Mouse (Mus musculus) kidney, adult 11 months (tissue): Measurements from ENCODE around the gene Epn2.

ENCODE experiments used
- DNase-seq: peaks from one replicate; pipeline ENCODE4 v3.0.0; 2022

Epn2 gene

DNA sequence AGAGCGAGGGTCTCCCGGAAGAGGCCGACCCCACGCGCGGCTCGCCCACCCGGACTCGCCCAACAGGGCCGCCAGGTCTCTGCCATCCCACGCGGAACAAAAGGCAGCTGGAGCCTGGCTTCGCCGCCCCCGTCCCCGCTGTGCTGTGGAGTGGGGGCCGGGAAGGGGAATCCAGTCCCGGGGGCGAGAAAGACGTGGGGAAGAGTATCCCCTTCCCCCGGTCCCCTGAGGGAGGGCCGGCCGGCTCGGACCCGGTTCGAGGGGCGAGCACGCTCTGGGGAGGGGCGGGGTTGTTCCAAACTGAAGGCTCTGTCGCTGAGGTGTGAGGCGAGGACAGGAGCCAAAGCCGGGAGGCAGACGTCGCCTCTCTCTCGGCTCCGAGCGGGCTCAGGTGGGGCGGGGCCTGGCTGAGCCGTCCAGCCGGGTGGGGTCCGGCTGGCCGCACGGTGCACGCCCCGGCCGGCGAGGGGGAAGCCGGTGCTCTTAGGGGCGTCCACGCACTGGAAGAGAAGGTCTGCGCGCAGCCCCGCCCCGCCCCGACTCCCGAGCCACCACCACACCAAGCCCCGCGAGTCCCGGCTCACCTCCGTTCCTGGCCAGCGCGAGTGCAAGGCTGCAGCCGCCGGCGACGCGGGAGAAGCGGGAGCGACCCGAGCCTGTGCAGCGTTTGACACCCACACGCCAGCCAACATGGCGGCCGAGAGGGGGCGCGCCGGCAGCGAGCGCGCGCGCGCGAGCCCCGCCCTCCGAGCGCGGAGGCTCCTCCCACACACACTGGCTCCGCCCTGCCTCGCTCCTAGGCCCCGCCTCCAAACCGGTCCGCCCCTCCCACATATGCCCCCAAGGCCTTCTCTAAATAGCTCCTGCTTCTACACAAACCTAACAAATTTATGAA lies at the start of gene Epn2:
Gene Epn2 (minus strand): TSS at position 705 of the 895 bp plus-strand sequence.
- DNase-seq: peak; percentile 64

DNA sequence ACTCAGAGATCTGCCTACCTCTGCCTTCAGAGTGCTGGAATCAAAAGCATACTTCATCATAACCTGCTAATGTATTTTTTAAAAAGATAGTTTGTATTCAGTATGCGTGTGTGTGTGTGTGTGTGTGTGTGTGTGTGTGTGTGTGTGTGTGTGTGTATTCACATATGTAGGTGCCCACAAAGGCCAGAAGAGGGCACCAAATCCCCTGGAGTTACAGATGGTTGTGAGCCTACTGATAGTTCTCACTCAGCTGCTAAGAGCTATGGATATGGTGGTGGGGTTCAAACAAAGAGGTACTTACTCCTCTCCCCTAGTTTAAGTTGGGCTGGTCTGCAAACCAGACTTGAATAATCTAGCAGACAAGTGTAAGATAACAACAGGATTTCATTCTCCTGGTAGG lies 47.0 kb upstream of the Epn2 start:
- no peak for DNase-seq

DNA sequence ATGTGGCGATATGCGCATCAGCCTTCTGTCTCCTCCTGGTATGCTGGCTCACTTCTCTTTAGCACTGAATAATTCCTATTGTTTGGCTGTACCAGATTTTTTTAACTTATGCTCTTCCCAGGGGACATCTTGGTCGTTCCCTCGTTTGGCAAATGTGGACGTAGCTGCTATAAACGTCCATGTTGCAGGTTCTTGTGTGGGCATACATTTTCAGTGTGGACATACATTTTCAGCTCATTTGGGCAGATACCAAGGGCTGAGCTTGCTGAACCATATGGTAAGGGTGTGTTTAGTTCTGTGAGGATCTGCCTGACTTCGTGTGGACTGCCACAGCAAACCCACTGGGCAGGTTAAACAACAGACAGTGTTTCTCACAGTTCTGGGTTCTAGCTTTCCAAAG lies 45.6 kb upstream of the Epn2 start:
- DNase-seq: no peak

DNA sequence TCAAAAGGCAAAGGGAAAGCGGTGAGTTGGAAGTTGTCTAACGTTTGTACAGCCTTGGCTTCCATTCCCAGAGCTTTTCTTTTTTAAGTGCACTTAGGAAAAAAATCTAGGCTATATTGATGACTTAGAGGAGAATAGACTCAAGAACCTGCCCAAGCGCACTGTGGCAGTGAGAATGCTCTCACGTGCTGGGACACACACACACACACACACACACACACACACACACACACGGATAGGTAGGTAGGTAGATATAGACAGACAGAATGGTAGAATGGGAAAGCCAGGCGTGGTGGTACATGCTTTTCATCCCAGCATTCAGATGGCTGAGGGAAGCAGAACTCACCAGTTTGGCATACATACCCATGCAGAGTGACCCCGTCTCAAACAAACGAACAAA lies 41.3 kb upstream of the Epn2 start:
- no peak for DNase-seq

DNA sequence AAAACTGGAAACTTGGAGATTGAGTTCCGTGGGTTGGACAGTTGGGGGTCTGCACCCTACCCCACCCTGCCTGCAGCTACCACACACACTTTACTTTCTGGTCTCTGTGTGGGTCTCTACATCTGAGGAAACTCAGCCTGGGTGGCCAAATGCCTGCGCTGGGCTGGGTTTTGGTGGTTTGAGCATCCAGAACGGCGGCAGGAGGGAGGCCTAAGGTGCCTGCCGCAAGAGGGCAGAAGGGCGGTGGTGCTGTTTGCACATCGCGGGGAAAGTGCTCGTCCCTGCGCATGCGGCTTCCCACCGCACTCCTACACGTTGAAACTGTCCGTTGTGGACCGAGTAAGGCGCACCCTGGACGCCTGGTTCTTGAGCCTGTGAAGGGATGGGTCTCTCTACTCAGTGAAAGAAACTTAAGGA lies 40.8 kb upstream of the Epn2 start:
- DNase-seq: peak; percentile 75

DNA sequence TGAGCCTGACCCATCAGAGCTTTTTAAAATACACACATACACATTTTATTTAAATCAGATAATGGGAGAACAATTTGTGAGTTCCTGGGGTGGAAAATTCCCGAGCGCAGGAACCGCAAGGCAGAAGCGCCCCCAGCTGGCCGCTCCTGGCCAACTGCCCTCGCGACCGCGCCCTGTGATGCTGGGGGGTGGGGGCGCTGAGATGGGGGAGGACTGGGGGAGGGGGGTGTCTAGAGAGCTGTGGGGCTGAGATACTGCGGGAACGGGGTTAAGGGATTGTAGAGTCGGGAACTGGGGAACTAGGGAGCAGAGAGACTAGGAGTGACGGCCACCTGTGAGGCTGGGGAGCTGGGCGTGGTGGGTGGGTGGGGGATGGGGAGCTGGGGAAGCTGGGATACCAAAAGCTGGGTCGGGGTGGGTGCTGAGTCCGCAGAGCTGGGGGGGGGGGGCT lies 40.3 kb upstream of the Epn2 start:
- peak; percentile 34 for DNase-seq

DNA sequence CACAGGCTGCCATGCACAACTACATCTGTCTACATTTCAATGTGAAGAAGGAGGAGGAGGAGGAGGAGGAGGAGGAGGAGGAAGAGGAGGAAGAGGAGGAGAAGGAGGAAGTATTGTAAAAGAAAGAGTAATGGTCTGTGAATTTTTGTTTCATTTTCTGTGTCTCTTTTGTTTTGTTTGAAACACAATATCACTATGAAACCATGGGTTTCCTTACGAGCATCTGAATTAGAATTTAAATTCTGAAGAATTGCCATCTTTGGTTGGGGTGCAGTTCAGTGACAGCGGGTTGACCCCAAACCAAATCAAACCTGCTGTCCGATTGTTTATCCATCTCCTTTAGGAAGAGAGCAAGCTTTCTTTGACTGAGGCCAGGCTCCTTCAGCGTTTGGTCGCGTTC lies 39.9 kb upstream of the Epn2 start:
- no peak for DNase-seq

DNA sequence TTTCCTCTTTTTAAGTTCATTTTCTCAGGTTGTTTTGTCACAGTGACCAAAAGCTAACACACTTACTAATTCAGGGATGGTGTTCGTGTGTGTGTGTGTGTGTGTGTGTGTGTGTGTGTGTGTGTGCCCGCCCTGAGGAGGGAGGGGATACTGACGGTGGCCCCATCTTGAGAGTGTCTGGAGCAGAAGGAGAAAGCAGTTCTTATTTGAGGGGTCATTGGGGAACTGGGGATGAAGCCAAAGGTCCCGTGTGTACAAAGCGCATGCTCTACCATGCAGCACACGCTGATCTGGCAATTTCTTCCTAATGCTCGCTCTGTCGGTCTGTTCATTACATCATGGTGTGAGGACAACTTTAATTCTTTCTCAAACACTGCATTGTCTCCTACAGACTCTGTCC lies 39.1 kb upstream of the Epn2 start:
- no peak for DNase-seq

DNA sequence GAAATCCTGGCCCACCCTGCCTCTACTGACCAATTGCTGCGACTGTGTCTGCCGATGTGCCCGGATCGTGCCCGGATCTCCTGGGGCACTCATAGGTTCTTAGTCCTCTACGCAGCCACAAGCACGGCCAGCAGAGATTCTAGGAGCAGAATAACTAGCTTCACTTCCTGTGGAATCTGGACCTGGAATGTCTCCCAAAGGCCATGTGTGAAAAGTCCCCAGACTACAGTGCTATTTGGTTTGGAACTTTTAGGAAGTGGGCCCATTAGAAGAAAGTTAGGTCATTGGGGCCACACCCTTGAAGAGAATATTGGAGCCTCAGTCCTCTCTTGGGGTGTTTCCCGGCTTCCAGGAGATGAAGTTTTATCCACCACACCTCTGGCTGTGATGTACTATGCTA lies 38.6 kb upstream of the Epn2 start:
- no peak for DNase-seq

DNA sequence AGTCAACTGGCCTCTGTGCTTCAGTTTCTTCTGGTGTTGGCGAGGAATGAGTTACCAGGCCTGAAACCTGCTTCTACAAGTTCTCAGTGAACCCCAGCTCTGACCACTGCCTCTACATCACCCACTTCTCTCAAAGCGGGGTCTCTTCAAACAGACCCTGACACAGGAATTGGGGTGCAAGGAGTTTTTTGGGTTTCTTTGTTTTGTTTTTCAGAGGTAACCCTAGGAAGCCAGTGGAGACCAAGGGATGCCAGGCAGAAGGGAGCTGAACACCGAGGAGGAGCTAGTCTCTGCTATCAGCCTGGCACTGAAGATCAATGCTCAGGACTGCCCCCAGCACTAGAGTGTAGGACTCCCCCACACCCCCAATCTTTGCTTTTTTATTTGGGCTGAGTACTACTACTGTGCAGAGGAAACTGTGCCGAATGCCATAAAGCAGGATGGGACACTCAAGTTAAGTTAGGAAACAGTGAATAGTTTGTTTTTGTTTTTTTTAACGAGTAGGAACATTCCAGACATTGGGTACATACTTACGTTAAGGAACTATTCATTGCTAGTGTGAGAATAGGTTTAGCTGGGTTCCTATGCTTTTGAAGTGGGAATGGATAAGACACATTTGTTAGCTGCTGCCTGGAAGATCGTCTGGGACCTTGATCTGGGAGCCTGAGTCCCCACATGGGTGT lies 37.9 kb upstream of the Epn2 start:
- DNase-seq: no peak

DNA sequence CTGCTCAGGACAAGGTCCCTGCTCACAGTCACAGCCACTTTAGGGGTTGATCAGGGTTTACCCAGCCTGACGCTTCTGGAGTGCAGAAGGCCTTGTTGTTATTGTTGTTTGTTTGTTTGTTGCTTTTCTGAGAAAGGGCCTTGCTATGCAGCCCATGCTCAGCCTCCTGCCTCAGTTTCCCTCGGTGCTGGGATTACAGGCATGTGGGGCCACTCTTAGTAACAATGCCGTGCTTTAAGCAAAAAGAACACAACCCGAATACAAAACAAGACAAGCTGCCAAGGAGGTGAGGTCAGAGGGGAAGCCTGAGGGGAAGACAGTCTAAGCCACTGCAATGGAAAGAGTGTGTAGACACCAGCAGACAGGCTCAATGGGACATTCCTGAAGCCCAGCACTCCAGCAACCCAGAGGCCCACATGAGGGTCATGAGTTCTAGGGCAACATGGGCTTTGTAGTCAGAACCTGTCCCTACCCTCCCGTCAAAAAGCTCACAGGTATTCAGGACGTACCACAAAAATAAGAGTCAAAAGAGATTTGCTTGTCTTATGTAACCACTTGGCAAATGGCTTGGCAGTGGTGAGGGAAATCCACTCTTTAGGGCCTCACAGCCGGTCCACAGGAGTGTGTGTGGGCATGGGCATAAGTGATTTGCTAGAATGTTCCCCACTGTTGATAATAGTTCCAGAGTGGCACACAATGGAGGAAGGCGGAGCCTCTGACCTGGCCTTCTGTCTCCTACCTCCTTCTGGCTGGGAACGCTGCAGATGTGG lies 37.2 kb upstream of the Epn2 start:
- no peak for DNase-seq

DNA sequence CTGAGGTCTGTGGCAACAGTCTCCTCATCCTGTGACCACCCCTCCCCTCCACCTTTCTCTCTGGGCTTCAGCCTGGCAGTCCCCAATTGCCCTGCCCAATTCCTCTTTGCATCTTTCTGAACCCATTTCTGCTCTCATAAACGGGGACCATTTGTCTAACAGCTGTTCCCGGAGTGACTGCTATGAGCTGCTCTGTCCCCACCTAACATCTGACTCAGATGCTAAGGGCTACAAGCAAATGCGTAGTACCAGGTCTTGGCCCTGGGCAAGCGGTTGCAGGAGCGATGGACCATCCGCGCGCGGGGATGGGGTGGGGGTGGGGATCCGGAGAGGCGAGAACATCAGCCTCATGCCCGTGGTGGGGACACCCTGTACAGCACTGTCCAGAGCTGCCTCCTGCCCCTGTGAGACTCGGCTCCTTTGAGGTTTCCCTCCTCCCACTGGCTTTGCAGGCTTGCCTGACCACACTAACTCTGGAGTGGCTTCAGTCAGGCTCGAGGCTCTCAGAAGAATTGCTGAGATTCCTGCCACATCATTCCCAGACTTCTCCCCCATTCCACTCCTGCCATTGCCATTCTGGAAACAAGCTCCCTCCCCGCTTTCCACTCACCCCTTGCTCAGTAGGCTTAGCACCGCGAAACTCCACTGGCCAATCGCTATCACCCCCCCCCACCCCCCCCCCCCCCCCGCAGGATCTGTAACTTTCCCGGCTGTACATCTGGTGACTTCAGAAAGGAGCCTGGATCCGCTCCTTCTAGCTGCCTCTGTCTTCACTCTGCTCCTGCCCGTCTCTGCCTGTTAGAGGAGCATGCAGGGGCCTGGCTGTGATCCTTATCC lies 36.4 kb upstream of the Epn2 start:
- DNase-seq: no peak

DNA sequence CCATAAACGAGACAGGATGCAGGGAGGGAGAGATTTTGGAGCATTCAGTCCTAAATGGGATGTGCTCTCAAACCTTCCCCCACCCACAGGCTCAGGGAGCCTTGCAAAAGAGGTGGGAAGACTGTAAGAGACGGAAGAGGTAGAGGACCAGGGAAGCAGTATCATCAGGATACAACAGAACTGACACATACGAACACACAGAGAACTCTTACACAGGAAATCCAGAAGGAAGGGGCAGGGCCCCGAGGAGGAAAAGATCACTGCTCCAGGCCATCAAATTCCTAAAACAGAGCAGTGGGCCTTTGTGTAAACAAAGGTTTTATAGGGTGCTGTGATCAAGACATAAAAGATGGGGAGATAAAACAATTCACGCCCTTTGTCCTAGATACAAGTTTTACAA lies 34.9 kb upstream of the Epn2 start:
- DNase-seq: no peak

DNA sequence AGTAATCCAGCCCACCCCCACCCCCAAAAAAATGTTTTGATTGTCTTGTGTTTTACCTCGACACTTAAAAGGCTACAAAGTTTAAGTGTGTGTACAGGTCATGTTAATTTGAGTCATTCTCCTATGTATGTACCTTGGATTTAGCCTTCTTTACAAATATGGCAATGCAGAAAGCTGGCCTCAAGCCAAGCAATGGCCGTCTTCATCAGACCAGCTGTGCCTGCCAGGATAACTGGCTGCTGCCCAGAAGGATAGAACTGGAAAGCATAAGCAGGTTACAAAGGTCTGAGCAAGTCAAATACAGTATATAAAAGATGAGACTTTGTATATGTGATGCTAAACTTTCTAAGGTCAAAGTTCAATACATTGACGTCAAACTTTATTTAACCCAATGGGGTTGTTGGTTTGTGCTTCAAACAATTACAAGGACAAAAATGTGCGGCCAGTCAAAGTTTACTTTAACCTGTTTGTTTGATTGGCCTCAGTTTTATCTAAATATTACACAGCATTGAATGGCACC lies 32.7 kb upstream of the Epn2 start:
- DNase-seq: no peak

DNA sequence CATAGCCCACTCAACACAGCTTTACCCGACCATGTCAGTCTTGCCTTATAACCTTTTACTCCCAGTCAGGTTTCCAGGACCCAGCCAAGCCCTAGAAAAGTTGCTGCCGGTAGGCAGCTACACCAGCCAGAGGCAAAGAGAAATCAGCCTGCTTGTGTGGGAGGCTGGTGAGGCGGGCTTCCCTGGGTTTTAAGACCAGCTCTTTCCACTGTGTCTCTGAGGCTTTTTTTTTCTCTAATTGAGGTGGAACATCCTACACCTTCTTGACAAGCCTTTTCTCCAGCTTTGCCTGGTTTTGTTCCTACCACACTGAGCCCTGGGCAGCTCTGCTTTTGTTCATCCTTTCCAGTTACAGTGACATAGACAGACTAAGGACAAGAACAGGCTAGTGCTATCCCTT lies 31.7 kb upstream of the Epn2 start:
- DNase-seq: no peak

DNA sequence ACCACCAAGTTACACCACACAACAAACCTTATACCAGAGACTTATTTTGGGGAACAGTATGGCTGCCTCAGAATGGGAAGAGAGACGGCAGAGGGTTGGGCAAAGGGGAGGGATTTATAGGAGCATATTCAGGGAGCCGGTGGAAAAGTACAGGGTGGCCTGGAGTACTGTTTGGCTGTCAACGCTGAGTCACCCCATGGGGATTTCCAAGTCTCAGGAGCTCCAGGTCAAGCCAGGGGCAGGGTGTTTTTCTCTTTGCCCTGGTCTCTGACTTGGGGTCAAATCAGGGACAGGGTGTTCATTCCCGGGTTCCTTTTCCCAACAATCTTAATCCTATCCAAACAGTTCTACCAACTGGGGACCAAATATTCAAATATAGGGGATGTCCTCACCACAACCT lies 28.6 kb upstream of the Epn2 start:
- peak; percentile 25 for DNase-seq

DNA sequence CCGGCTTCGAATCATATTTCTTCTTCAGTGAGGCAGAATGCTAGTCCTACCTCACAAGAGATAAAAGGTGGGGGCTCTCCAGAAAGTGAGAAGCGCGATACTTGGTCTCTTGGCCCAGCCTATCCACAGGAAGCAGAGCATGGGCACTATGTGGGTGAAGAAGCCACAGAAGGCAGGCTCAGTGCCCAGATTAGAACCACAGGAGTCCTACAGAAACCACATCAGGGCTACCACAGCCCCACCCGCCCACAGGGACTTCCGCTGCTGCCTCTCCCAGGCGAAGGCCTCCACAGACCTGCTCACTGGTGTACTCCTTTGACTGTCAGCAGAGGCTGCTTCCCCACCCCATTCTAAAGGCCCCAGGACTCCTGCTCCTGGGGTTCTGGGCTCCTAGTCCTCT lies 23.2 kb upstream of the Epn2 start:
- DNase-seq: no peak

DNA sequence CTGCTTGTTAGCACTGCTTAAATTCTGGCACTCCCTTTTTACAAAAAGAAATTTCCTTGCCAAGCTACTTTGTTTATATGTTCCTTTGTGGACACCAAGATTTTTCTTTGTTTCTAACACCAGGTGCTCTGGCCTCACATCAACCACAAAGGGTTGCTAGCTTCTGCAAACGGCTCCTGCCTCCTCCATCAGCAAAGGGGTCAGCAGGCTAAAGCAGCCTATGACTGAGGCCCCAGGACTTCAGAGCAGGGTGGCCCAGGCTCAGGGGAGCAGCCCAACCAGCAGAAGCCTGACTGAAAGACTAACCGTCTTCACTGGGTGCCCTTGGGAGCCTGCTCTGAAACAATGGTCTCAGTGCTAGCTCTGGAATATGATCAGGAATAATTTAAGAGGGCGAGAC lies 22.0 kb upstream of the Epn2 start:
- no peak for DNase-seq

DNA sequence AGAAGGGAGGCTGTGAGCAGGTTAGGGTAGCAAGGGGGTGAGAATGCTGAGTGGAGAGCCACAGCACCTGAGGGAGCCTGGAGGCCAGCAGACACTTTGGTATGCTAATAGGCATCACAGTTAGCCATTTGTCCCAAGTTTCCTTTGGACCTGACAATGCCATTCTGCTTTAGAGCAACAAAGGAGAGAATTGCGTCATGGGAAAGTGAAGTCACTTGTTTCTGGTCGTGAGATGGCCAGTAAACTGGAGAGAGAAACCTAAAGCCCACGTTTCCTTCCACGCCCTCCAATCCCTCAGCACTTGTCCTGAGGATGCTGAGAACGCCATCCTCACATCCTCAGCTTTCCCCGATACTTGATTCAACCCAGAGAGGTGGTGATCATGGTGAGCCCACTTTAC lies 18.9 kb upstream of the Epn2 start:
- DNase-seq: no peak

DNA sequence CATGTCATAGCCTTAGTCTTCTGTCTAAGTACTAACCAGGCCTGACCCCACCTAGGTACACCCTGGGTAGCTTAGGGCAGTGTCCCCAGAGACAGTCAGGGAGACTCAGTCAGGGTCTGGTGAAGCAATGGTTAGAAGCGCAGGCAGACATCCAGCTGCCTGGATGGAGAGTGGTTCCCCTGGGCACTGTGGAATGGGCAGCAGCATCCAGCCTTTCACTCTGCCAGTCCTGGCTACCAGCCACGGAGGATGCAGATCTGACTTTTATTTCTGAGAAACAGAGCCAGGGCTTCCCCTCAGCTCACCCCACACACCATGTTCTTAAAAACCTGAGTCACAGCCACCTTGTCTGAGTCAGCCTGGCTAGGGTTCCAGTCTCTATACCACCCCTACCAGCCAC lies 18.0 kb upstream of the Epn2 start:
- DNase-seq: no peak

DNA sequence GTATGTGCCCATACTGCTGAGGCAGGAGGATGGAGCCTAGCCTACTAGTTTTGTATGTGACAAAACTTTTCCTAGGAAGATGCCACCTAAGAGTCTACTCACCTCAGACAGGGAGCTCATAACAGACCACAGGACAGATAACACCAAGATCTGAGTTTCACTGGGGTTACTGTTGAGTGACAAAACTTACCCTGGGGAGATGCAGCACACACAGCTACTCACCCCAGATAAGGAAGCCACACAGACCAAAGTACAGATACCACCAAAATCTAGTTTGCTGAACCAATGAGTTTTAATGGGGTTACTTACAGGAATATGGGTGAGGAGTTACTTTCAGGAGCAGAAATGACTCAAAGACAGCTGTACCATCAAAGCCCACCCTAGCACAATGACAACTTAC lies 13.6 kb upstream of the Epn2 start:
- DNase-seq: no peak

DNA sequence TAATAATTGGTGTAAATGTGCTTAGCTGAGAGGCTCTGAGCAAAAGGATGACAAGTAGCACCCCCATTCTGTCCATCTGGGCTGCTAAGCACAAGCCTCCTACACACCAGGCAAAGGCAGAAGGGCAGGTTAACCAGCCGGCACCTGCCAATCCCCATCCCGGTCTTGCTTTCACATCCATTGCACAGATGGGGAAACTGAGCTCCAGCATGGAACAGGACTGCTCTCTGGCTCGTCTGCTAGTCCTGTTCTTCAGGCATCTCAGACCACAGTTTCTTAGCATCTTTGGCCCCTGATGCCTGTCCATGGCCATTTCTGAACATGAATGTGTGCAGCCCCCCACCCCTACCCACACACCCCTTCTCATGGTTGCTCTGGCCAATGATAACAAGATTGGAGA lies 12.6 kb upstream of the Epn2 start:
- no peak for DNase-seq
